Mouse (Mus musculus): ENCODE results near the gene Pea15a.
A peak's percentile ranks its signal among the peaks of the same experiment; 100 is the strongest.
"Not testable (repeated sequence)": the region's sequence is repeated elsewhere in the genome, so short reads cannot be mapped to it uniquely, and the experiment has no call there.

The Pea15a gene

GRCm38 (mm10) chr1:172206141-172206917 is at the start of gene Pea15a:
Pea15a (minus strand) TSS chr1:172206804.
- peak; percentile 72 for DNase-seq (ENCODE audit: low read depth, low spot score)

GRCm38 (mm10) chr1:172247679-172248078 is 41.1 kb upstream of the Pea15a start:
- peak; percentile 35 for DNase-seq (ENCODE audit: low read depth, low spot score)

- DNase-seq (ENCODE audit: low read depth, low spot score) = no peak
These were observed 40.6 kb upstream of the Pea15a start for GRCm38 (mm10) chr1:172247216-172247615.

- DNase-seq (ENCODE audit: low read depth, low spot score) = not testable (repeated sequence)
These were observed 38.0 kb upstream of the Pea15a start for GRCm38 (mm10) chr1:172244645-172245044.

- DNase-seq (ENCODE audit: low read depth, low spot score) = no peak
These were observed 37.1 kb upstream of the Pea15a start for GRCm38 (mm10) chr1:172243547-172244205.

GRCm38 (mm10) chr1:172242401-172242800 is 35.8 kb upstream of the Pea15a start:
- DNase-seq (ENCODE audit: low read depth, low spot score) = peak; percentile 23

GRCm38 (mm10) chr1:172240945-172241708 is 34.5 kb upstream of the Pea15a start:
- peak; percentile 51 for DNase-seq (ENCODE audit: low read depth, low spot score)

GRCm38 (mm10) chr1:172229215-172229614 is 22.6 kb upstream of the Pea15a start:
- DNase-seq (ENCODE audit: low read depth, low spot score) = no peak

GRCm38 (mm10) chr1:172228209-172228608 is 21.6 kb upstream of the Pea15a start:
- no peak for DNase-seq (ENCODE audit: low read depth, low spot score)

- no peak for DNase-seq (ENCODE audit: low read depth, low spot score)
These were observed 14.9 kb upstream of the Pea15a start for GRCm38 (mm10) chr1:172221297-172222063.

- no peak for DNase-seq (ENCODE audit: low read depth, low spot score)
These were observed 13.8 kb upstream of the Pea15a start for GRCm38 (mm10) chr1:172220414-172220813.

- no peak for DNase-seq (ENCODE audit: low read depth, low spot score)
These were observed 13.1 kb upstream of the Pea15a start, which contains the start of gene Casq1 for GRCm38 (mm10) chr1:172219451-172220406. Casq1 (minus strand) TSS chr1:172219868.

GRCm38 (mm10) chr1:172218164-172218910 is 11.7 kb upstream of the Pea15a start:
- no peak for DNase-seq (ENCODE audit: low read depth, low spot score)

- DNase-seq (ENCODE audit: low read depth, low spot score) = peak; percentile 94
These were observed 10.5 kb upstream of the Pea15a start for GRCm38 (mm10) chr1:172217148-172217547.

GRCm38 (mm10) chr1:172214748-172215147 is 8.1 kb upstream of the Pea15a start:
- DNase-seq (ENCODE audit: low read depth, low spot score) = no peak

- DNase-seq (ENCODE audit: low read depth, low spot score) = no peak
These were observed 7.2 kb upstream of the Pea15a start for GRCm38 (mm10) chr1:172213771-172214170.

GRCm38 (mm10) chr1:172212776-172213175 is 6.2 kb upstream of the Pea15a start:
- DNase-seq (ENCODE audit: low read depth, low spot score) = no peak

GRCm38 (mm10) chr1:172207111-172207584 is 544 bp upstream of the Pea15a start:
- DNase-seq (ENCODE audit: low read depth, low spot score) = no peak

- DNase-seq (ENCODE audit: low read depth, low spot score) = no peak
These were observed 890 bp downstream of the Pea15a start for GRCm38 (mm10) chr1:172205741-172206087.
